Mouse (Mus musculus): ENCODE results near the gene Maml1. TPM values are rescaled to one million over a fixed set of nuclear protein-coding genes. Genes with fewer than 3 reads are reported as not detected.

Maml1 gene
- total RNA-seq, 2 experiments from 2014 or later: 9.9 to 10.6 TPM

GRCm38 (mm10) chr11:50226406-50226805 lies 65.7 kb downstream of the Maml1 start:
- intact Hi-C loops (cut with DNase I): loop anchor here (5.0 kb wide), 1 partner anchor 36 kb away; no protein-coding TSS in a partner anchor
- no peak for DNase-seq (ENCODE audit: low spot score in 2 of 2)

GRCm38 (mm10) chr11:50225611-50226378 lies 66.3 kb downstream of the Maml1 start:
- DNase-seq (ENCODE audit: low spot score in 2 of 2): peak in 1 of 2 experiments; percentile 43
- intact Hi-C loops (cut with DNase I): loop anchor here (2.0 to 5.0 kb wide), 2 partner anchors 15 to 37 kb away; partner anchors contain the start of genes Mgat4b and Sqstm1

GRCm38 (mm10) chr11:50224671-50225530 lies 67.2 kb downstream of the Maml1 start:
- DNase-seq (ENCODE audit: low spot score in 2 of 2): peak; percentile 87 to 89
- intact Hi-C loops (cut with DNase I): loop anchor here (2.0 to 5.0 kb wide), 2 partner anchors 14 to 37 kb away; partner anchors contain the start of genes Mgat4b and Sqstm1

- DNase-seq (ENCODE audit: low spot score in 2 of 2): no peak
- intact Hi-C loops (cut with DNase I): loop anchor here (2.0 kb wide), 1 partner anchor 13 kb away; the partner anchor contains the start of genes Mgat4b and Sqstm1
These were observed 68.1 kb downstream of the Maml1 start for GRCm38 (mm10) chr11:50223783-50224662.

- intact Hi-C loops (cut with DNase I): no loop called here
- no peak for DNase-seq (ENCODE audit: low spot score in 2 of 2)
These were observed 69.4 kb downstream of the Maml1 start for GRCm38 (mm10) chr11:50222559-50223276.

GRCm38 (mm10) chr11:50219833-50220232 lies 72.3 kb downstream of the Maml1 start:
- DNase-seq (ENCODE audit: low spot score in 2 of 2): no peak
- intact Hi-C loops (cut with DNase I): no loop called here

- DNase-seq (ENCODE audit: low spot score in 2 of 2): no peak
- intact Hi-C loops (cut with DNase I): no loop called here
These were observed 74.3 kb downstream of the Maml1 start for GRCm38 (mm10) chr11:50217811-50218210.

GRCm38 (mm10) chr11:50216724-50217366 lies 75.3 kb downstream of the Maml1 start:
- intact Hi-C loops (cut with DNase I): no loop called here
- no peak for DNase-seq (ENCODE audit: low spot score in 2 of 2)

- intact Hi-C loops (cut with DNase I): no loop called here
- no peak for DNase-seq (ENCODE audit: low spot score in 2 of 2)
These were observed 76.5 kb downstream of the Maml1 start for GRCm38 (mm10) chr11:50215633-50216032.

- DNase-seq (ENCODE audit: low spot score in 2 of 2): no peak
- intact Hi-C loops (cut with DNase I): no loop called here
These were observed 77.5 kb downstream of the Maml1 start for GRCm38 (mm10) chr11:50214631-50215030.

GRCm38 (mm10) chr11:50212848-50213758 lies 79.0 kb downstream of the Maml1 start:
- peak in 1 of 2 experiments; percentile 51 for DNase-seq (ENCODE audit: low spot score in 2 of 2)
- intact Hi-C loops (cut with DNase I): no loop called here

- intact Hi-C loops (cut with DNase I): no loop called here
- DNase-seq (ENCODE audit: low spot score in 2 of 2): no peak
These were observed 79.9 kb downstream of the Maml1 start for GRCm38 (mm10) chr11:50212060-50212739.

- peak in 1 of 2 experiments; percentile 39 for DNase-seq (ENCODE audit: low spot score in 2 of 2)
- intact Hi-C loops (cut with DNase I): loop anchor here (2.0 kb wide), 1 partner anchor 13 kb away; no protein-coding TSS in a partner anchor
These were observed 80.6 kb downstream of the Maml1 start for GRCm38 (mm10) chr11:50211322-50212059.

- intact Hi-C loops (cut with DNase I): loop anchor here (2.0 kb wide), 1 partner anchor 14 kb away; no protein-coding TSS in a partner anchor
- peak; percentile 83 to 87 for DNase-seq (ENCODE audit: low spot score in 2 of 2)
These were observed 81.5 kb downstream of the Maml1 start, which contains the start of the genes Sqstm1 and Mgat4b for GRCm38 (mm10) chr11:50210505-50211151. Gene Sqstm1 (minus strand): TSS chr11:50210827. Gene Mgat4b (plus strand): TSS chr11:50210890.

- DNase-seq (ENCODE audit: low spot score in 2 of 2): peak; percentile 77 to 80
- intact Hi-C loops (cut with DNase I): loop anchor here (2.0 kb wide), 1 partner anchor 15 kb away; no protein-coding TSS in a partner anchor
These were observed 82.0 kb downstream of the Maml1 start for GRCm38 (mm10) chr11:50210101-50210504.

All from left cerebral cortex, postnatal 36 days (tissue).